Comparison of ENCODE assay signal across 24 mouse cellular contexts in the genomic region with DNA sequence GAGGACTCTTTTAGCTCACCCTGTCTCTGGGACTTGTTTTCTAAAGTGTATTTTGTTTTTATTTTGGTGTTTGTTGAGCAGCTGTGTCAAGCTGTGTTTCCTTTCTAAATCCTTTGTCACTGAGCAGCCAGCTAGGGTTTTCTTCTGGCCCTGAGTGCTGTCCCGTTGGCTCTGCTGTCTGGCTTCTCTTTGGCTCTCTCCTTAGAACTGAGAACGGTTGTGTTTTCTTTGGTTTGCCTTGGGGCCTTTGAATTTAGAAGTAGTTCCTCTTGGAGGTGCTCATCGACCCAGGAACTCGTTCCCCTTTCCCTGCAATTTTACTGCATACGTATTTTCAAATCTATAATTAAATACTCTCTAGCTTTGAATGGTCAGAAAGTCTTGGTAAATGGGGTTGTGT. TPM values are rescaled to one million over a fixed set of nuclear protein-coding genes. Genes with fewer than 3 reads are reported as not detected.
"Had no signal": no experiment of that assay in that cellular context is flagged by ENCODE, and none has a peak within 500 bp of the region (broad histone marks: within the 10 kb centered on the region; RNA-seq: fewer than 3 reads in every experiment).

No protein-coding gene starts in this region.

- H3K4me3 ChIP-seq: lung, embryonic 15.5 days; megakaryocyte, embryonic 14.5 days; midbrain, embryonic 12.5 days; midbrain, embryonic 15.5 days; neural tube, embryonic 12.5 days; stomach, embryonic 15.5 days had no signal

- ATAC-seq: liver, postnatal 0 days; lung, postnatal 0 days; midbrain, embryonic 15.5 days had no signal

- DNase-seq: liver, postnatal 0 days; lung, adult 2 months; lung, postnatal 14 days; lung, postnatal 36 days; right cerebral cortex, postnatal 14 days; thymus, adult 2 months; thymus, postnatal 25 days; thymus, postnatal 4 days had no signal

- H3K9ac ChIP-seq: liver, postnatal 0 days; lung, embryonic 15.5 days; midbrain, embryonic 12.5 days; midbrain, embryonic 15.5 days; neural tube, embryonic 12.5 days; stomach, embryonic 15.5 days had no signal

- H3K9me3 ChIP-seq: lung, embryonic 15.5 days; midbrain, embryonic 12.5 days; midbrain, embryonic 15.5 days; neural tube, embryonic 12.5 days; stomach, embryonic 15.5 days had no signal

- H3K36me3 ChIP-seq: midbrain, embryonic 12.5 days; midbrain, embryonic 15.5 days; stomach, embryonic 15.5 days had no signal

- H3K27me3 ChIP-seq: lung, embryonic 15.5 days; megakaryocyte, embryonic 14.5 days; midbrain, embryonic 12.5 days; midbrain, embryonic 15.5 days; neural tube, embryonic 12.5 days; stomach, embryonic 15.5 days had no signal

- H3K27ac ChIP-seq: lung, embryonic 15.5 days; macrophage; midbrain, embryonic 12.5 days; midbrain, embryonic 15.5 days; neural tube, embryonic 12.5 days; stomach, embryonic 15.5 days; stomach, postnatal 0 days had no signal

- H3K4me1 ChIP-seq: midbrain, embryonic 15.5 days; neural tube, embryonic 12.5 days had no signal

- H3K4me2 ChIP-seq: lung, embryonic 15.5 days; midbrain, embryonic 12.5 days; midbrain, embryonic 15.5 days; neural tube, embryonic 12.5 days; stomach, embryonic 15.5 days had no signal

RNA-seq across cellular contexts. Expression of gene Phxr2, which starts 36.9 kb away (rescaled TPM):
- total RNA-seq: megakaryocyte progenitor cell, adult 5-6 weeks; midbrain, postnatal 0 days; monocyte, adult 5-6 weeks had no signal
- polyA plus RNA-seq: liver, postnatal 0 days; lung, adult 2 months; lung, embryonic 15.5 days; lung, postnatal 0 days; macrophage; midbrain, embryonic 12.5 days; midbrain, embryonic 15.5 days; midbrain, postnatal 0 days; neural tube, embryonic 14.5 days; spleen, adult 2 months; stomach, embryonic 15.5 days; stomach, postnatal 0 days; testis, adult 2 months; urinary bladder, adult 2 months had no signal
